Mouse (Mus musculus): ENCODE data around the gene Abhd14b. TPM values are rescaled to one million over a fixed set of nuclear protein-coding genes. Genes with fewer than 3 reads are reported as not detected.
"Not testable (repeated sequence)": the region's sequence is repeated elsewhere in the genome, so short reads cannot be mapped to it uniquely, and the experiment has no call there.

Gene Abhd14b
- total RNA-seq, 2 experiments from 2014 or later = 30.7 to 32.6 TPM

DNA sequence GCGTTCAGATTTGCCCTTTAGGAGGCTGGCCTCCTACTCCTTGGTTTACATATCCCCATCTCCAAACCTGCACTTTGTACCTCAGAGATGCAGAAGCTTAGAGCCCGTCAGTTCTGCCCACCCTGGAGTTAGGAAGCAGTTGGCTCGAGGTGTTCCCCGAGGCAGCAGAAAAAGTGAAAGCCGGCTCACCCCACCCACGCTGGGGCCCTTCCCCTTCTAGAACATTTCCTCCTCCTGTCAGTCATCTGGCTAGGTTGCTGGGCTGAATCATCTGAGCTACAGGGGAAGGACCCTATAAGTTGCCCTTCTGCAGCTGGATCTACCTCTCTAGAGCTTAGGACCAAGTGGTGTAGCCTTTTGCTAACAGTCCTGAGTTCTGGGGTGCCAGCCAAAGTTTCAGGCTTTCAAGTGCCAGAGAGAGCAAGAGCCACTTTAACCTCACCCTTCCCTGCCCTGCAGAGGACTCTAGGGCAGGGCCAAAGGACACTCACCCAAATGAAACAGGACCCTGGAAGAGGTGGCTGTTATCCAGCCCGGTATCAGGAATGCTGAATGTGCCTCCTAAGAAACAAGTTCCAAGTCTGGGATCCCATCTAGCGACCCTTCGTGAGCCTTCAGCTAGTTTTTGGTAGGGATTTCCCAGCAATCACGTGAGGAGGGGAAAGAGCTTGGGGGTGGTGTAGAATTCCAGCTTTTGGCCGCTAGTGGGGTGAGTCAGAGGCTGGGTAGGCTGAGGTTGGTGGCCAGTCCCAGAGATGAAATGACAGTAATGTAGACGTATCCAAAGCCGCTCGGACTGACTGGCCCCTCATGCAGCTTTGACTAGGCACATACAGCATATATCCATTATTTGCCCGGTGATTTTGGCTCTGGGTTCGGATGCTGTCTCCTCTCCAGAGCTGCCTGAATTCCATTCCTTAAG lies 29.0 kb downstream of the Abhd14b start:
- peak; percentile 71 for DNase-seq

DNA sequence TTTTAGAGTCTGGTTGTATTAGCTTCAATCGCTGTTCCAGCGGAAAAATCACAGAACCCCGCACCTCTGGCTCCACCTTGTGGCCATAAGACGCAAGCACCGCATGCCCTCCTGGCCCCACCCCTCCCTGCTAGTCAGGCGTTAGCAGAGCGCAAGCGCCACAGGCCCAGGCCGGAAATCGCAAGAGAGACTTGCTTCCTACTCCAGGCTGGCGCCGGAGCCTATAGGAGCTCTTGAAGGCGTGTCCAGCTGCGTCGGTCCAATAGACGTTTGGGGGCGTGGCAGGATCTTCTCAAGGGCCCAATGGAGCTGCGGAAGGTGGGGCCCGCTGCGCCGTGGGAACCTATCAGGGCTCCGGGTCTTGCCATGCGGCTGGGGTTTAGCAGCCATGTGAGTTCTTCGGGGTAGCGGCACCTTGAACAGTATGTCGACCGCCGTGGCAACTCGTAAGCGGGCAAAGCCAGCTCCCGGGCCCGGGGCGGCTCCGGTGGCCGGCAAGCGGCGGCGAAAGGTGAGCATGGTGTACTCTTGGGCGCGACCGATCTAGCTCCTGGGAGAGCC lies 29.7 kb downstream of the Abhd14b start, which contains the start of gene Parp3:
Parp3 (minus strand) TSS at position 26 of the 561 bp plus-strand sequence.
- peak; percentile 98 for DNase-seq

DNA sequence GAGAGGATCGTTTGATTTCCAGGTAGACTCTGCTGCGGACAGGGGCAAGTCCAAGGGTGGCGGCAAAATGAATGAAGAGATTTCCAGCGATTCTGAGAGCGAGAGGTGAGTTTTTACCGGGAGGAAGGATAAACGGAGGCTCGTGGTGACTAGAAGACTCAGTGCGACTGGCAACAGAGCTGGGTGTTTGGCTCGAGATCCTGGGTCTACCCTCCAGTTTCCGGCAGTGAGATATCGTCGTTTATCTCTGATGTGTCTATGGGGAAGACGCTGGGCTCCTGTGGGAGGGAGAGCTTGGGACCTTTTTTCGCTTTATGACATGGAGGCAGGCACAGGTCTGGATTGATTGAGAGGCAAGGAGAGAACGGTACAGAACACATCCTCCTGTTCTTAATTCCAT lies 30.4 kb downstream of the Abhd14b start:
- peak; percentile 2 for DNase-seq

DNA sequence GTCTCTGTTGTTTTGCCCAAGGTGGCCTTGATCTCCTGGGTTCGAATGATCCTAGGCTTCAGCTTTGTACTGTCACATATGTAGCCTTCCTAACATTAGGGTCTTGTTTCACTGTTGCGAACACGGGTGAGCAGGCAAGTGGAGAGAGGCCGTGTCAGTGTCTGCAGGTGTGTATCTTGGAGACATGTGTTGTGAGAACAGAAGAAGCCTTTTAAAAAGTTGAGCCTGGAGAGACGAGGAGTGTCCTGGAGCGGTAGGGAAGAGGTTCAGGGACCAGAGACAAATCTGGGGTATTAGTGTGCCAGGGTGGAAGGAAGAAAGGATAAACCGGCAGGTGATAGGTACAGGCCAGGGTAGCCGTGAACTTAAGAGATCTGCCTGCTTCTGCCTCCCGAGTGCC lies 30.8 kb downstream of the Abhd14b start:
- DNase-seq = peak; percentile 1

DNA sequence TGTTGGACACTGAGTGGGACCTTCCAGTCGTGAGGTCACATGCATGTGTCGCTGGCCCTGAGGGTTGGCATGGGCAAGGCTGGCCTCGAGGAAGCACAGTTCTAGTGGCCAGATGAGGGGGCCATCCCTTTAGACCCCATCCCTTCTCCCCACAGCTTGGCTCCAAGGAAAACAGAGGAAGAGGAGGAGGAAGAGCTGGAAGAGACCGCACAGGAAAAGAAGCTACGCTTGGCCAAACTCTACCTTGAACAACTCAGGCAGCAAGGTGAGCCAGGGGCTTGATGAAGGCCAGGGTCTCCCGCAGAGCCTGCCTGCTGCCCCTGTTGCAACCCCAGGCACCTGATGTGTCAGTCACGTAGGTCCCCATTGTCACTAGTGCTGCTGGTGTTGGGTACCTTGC lies 33.3 kb downstream of the Abhd14b start:
- DNase-seq = no peak

DNA sequence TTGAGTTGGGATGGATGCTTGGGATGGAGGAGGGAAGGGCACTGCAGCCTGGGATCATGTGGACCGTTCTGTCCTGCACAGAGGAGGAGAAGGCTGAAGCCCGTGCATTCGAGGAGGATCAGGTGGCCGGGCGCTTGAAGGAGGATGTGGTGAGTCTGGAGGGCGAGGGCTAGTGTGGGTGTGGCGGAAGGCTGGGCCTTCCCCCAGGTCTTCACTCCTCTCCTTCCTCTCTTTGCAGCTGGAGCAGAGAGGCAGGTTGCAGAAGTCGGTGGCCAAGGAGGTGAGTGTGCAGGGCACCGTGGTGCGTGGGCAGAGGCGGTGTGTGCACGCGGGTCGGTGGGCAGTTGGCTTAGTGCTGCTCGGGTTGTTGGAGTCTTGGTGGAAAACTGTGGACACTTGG lies 33.8 kb downstream of the Abhd14b start:
- DNase-seq = no peak

DNA sequence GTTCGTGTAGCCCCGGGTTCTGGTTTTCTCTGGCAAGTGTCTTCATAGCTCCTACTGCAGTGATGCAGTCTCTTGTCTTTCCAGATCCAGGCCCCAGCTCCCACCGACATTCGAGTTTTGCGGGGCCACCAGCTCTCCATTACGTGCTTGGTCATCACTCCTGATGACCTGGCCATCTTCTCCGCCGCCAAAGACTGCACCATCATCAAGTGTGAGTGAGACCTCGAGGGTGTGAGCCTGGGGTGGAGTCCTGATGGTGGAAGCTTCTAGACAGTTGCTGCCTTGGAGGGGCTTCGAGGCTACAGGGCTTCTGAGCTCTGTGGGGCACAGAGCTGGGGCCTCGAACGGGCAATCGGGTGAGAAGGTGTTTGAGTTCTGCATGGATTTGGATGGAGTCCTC lies 34.4 kb downstream of the Abhd14b start:
- no peak for DNase-seq

DNA sequence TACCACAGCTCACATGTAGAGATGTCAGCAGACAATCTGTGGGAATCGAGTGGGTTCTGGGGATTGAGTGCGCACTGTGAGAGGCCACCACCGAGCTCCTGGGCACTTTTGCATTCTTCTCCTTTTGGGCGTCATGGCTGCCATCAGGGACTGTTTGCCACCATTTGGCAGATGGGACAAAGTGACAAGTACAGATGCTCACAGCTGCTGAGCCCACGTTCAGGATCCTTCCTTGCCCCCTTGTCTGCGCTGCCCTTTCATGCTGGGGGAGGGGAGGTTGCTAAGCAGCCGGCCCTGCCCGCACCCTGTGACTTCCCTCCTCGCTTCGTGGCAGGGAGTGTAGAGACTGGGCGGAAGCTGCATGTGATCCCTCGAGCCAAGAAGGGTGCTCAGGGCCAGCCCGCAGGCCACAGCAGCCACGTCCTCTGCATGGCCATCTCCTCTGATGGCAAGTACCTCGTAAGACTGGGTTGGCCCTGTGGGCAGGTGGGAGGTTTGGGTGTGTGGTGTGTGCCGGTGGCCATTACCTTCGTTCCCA lies 35.4 kb downstream of the Abhd14b start:
- no peak for DNase-seq

DNA sequence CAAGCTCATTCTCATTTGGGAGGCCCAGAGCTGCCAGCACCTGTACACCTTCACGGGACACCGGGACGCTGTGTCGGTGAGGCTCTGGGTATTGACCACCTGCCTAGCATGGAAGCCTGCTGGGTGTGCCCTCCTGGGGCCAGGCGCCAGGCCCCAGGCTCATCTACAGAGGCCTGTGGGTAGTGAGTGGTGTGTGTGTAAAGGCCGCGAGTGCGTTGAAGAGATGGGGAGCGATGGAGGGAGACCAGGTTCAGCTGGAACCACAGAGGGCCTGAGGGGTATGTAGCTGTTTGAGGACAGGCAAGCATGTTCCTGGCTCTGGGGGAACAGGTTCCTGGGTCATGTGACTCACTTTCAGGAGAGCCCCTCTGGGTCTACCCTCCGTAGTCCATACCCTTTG lies 35.9 kb downstream of the Abhd14b start:
- no peak for DNase-seq

DNA sequence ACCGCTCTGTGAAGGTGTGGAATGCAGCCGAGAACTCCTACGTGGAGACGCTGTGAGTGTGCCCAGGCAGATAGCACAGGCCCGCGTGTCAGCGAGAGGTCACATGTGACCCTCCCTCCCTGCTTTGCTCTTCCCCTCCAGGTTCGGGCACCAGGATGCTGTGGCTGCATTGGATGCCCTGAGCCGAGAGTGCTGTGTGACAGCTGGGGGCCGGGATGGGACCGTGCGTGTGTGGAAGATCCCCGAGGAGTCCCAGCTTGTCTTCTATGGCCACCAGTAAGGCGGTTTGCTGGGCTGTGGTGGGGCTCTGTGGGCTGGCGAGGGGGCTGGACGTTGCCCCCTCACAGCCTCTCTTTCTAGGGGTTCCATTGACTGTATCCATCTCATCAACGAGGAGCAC lies 36.3 kb downstream of the Abhd14b start:
- DNase-seq = no peak

DNA sequence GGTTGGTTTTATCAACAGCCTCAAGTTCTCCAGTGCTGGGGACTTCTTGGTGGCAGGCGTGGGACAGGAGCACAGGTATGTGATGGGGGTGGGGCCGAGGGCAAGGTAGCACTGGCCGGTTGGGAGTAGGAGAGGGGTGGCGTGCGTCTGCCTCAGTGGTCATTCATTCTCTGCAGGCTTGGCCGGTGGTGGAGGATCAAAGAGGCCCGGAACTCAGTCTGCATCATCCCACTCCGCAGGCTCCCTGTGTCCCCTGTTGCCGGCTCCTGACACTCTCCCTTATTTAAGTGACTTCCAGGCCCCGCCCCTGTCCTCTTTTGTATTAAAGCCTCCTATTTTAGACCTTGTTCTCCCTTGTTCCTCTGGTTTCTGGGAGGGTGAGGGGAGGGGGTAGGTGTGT lies 37.8 kb downstream of the Abhd14b start:
- no peak for DNase-seq

DNA sequence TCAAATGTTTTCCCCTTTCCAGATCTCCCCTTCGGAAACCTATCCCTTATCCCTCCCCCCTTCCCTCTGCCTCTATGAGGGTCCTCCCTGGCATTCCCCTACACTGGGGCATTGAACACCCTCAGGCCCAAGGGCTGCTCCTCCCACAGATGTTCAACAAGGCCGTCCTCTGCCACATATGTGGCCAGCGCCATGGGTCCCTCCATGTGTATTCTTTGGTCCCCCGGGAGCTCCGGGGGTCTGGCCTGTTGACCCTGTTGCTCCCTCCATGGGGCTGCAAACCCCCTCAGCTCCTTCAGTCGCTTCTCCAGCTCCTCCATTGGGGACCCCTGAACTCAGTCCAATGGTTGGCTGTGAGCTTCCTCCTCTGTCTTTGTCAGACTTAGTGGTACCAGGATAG lies 40.3 kb downstream of the Abhd14b start:
- DNase-seq = not testable (repeated sequence)

DNA sequence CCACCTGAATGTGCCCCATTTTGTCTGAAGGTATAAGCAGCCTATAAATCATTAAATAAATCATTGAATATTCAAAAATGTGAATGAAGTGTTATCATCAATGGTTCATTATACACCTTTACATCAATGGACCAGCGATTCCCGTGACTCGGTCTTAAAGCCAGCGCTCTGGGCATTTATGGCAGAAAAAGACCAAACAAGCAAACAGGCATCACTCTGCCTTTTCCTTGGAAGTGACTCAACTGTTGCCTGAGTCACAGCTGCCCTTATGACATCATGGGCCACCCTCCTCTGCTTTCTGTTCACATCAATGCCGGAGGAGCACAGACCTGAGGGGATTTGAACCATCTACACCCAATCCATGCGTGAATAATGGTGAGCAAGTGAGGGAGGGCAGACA lies 52.4 kb downstream of the Abhd14b start, which contains the start of gene Iqcf1:
Iqcf1 (plus strand) TSS at position 301 of the 400 bp plus-strand sequence.
- no peak for DNase-seq

DNA sequence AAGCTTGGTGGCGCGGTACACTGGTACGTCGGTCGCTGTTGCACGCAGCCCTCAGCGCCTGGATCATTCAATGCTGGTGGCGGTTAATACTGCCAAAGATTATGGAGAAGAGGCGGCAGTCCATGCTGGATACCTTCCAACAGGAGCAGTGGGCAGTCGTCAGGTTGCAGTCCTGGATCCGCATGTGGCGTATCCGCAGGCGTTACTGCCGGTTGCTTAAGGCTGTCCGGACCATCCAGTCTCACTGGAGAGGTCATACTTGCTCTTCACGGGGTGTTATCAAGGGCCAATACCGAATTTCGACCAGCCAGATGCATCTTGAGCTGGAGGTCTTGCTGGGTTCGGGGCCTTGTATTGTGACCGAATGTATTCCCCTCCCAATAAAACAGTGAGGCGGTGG lies 54.6 kb downstream of the Abhd14b start:
- DNase-seq = no peak

Other genes with a start within 250 kb of the Abhd14b start
- 100 to 1,000 TPM; 119 to 129 TPM for gene Ppm1m, start 247.7 kb upstream of the Abhd14b start, total RNA-seq (2021)
- 10 to 100 TPM; 38.5 to 58.6 TPM for gene Twf2, start 244.4 kb upstream of the Abhd14b start, total RNA-seq (2021)
- 1 to 10 TPM; 1.2 to 1.5 TPM for gene Tlr9, start 224.9 kb upstream of the Abhd14b start, total RNA-seq (2021)
- 1,000 to 10,000 TPM in 1 of 2 experiments, 100 to 1,000 TPM in 1; 940 to 1,609 TPM for gene Alas1, start 198.8 kb upstream of the Abhd14b start, total RNA-seq (2021)
- 1 to 10 TPM; 7.3 to 8.8 TPM for gene Poc1a, start 166.4 kb upstream of the Abhd14b start, total RNA-seq (2021)
- gene Dusp7, start 78.8 kb upstream of the Abhd14b start, total RNA-seq (2021) = 10 to 100 TPM; 21.0 to 26.1 TPM
- 100 to 1,000 TPM; 485 to 490 TPM for gene Rpl29, start 18.0 kb upstream of the Abhd14b start, total RNA-seq (2021)
- 10 to 100 TPM; 21.3 to 23.1 TPM for gene Acy1, start 9.1 kb upstream of the Abhd14b start, total RNA-seq (2021)
- gene Abhd14a, start 219 bp downstream of the Abhd14b start, total RNA-seq (2021) = 10 to 100 TPM; 20.6 to 24.6 TPM
- 10 to 100 TPM; 28.6 to 42.5 TPM for gene Pcbp4, start 5.8 kb downstream of the Abhd14b start, total RNA-seq (2021)
- gene Gpr62, start 18.5 kb downstream of the Abhd14b start, total RNA-seq (2021) = under 1 TPM; 0.27 to 0.48 TPM
- gene Rrp9, start 28.5 kb downstream of the Abhd14b start, total RNA-seq (2021) = 10 to 100 TPM; 25.9 to 37.0 TPM
- gene Parp3, start 29.5 kb downstream of the Abhd14b start, total RNA-seq (2021) = 10 to 100 TPM; 14.4 to 28.6 TPM
- not detected for gene Iqcf1, start 52.5 kb downstream of the Abhd14b start, total RNA-seq (2021)
- gene Iqcf5, start 67.1 kb downstream of the Abhd14b start, total RNA-seq (2021) = not detected
- not detected for gene Iqcf3, start 114.2 kb downstream of the Abhd14b start, total RNA-seq (2021)
- gene Iqcf4, start 123.5 kb downstream of the Abhd14b start, total RNA-seq (2021) = not detected
- gene Iqcf6, start 179.1 kb downstream of the Abhd14b start, total RNA-seq (2021) = not detected
- not detected for gene Grm2, start 208.6 kb downstream of the Abhd14b start, total RNA-seq (2021)
- gene Tex264, start 238.5 kb downstream of the Abhd14b start, total RNA-seq (2021) = 10 to 100 TPM; 76.4 to 79.0 TPM